Mouse (Mus musculus) brain, embryonic 14.5 days (tissue): ENCODE data around the gene Dyrk2.

Source experiments
- CTCF ChIP-seq: fragments of 200-500 bp; IDR thresholded peaks from 2 replicates; pipeline ENCODE4 v1.5.1; 2012; ENCODE audit warnings: inconsistent platforms, mild to moderate bottlenecking, moderate library complexity, borderline replicate concordance; ENCODE audit not compliant: insufficient read depth, insufficient read length; ENCODE audit errors: extremely low read depth
- POLR2A ChIP-seq: fragments of 200-500 bp; IDR thresholded peaks from 2 replicates; pipeline ENCODE4 v1.6.1; 2012; ENCODE audit warnings: mild to moderate bottlenecking, inconsistent platforms, borderline replicate concordance; ENCODE audit not compliant: poor library complexity, insufficient read depth, insufficient read length, severe bottlenecking; ENCODE audit errors: extremely low read depth

DNA sequence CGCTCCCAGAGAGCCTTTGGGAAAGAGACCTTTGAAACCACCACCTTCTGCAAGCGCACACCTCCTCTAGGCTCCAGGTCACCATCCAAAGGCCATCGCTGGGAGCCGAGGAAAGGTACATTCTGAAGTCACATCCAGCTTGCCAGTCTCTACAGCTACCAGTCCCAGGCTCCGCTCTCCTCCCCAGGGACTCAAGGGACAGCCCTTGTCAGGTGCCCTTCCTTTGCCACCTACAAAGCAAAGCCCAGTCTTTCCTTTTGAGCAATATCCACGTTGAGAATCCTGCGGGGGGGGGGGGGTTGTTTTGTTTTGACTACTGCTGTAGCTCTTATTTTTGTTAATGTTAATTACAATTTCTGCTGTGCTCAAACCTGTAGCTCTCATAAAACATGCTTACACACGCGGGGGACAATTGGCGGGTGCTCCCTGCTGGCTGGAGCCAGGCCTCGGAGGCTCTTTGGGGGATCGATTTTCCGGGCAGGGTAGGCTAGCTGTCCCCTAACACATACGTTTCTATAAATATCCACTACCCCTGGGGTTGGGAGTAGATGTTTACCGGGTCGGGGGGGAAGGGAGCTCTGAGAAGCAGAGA is 2.6 kb downstream of the Dyrk2 start:
- 0 out of 2 replicates have a peak, but pooled peaks have one; percentile 1 for TF ChIP-seq CTCF
- no peak for TF ChIP-seq POLR2A
